Mouse (Mus musculus): ENCODE results near the gene Fgfr4.

Gene Fgfr4

DNA sequence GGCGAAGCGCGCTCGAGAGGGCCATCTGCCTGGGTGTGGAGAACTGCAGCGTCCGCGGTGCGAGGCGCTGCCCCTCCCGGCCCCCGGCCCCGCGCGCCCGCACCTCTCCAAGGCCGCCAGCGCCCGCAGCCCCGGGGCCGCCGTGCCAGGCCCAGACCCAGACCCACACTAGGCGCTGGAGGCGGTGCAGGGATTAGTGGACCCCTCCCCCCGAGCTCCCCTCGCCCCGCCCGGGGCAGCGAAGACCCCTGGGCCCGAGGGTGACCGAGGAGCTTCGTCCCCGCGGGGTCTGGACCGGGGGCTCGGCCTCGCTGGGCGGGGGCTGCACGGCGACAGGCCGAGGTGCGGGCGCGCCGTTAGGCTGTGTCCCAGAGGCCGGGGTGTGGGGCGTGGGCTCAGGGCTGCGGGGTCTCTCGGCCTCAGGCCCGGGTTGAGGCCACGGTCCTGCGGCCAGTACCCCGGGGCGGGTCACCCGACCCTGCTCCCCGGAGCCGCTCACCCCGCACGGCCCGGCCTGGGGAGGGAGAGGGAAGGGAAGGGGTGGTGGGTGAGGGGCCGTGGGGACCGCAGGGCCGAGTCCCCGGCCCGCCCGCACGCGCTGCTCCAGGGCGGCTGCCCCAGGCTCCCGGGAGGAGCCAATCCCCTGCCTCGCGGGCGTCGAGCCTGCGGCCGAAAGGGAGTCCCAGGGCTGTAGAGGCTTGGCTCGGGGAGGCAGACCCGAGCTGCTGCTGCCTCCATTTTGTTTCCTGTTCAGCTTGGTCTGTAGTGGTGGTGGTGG lies 57.9 kb downstream of the Fgfr4 start:
- peak; percentile 81 for DNase-seq (ENCODE audit: low spot score)

GRCm38 (mm10) chr13:55210971-55211220 lies 58.5 kb downstream of the Fgfr4 start:
- no peak for DNase-seq (ENCODE audit: low spot score)

DNA sequence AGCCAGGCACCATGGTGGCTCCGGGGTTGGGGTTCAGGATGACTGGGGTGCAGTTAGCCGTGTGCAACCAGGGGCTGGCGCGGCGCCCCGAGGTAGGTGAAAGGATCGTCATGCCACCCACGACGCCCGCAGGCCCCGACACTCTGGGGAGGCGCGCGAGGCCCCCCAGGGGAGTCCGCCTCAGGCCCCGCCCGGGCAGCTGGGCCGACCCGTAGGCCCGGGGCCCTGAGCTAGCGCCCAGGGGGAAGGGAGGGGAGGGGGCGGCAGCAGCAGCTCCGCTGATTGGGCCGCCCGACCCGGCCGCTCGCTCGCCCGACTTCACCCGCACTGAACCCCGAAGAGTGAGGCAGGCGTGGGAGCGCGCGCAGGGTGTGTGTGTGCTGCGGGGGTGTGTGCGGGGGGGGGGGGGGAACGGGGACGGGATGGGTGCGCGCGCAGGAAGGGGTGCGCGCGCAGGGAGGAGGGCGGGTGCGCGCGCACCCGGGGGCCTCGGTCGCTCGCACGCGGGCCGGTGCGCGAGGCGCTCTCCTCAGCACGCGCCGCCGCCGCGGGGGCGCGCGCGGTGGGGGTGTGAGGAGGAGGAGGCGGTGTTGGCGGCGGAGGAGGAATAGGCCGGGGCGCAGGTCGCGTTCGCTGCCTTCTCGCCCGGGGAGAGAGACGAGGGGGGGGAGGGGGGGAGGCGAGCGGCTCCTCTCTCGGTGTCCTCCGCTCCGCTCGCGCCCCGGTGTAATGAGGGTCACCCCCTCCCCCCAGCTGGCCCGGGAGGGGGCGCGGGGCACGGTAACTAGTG lies 59.0 kb downstream of the Fgfr4 start:
- peak; percentile 92 for DNase-seq (ENCODE audit: low spot score)

GRCm38 (mm10) chr13:55212011-55212360 lies 59.5 kb downstream of the Fgfr4 start:
- DNase-seq (ENCODE audit: low spot score): peak; percentile 76

- DNase-seq (ENCODE audit: low spot score): peak; percentile 54
These were observed 60.1 kb downstream of the Fgfr4 start for GRCm38 (mm10) chr13:55212361-55213137.

GRCm38 (mm10) chr13:55213138-55213806 lies 60.8 kb downstream of the Fgfr4 start:
- no peak for DNase-seq (ENCODE audit: low spot score)

Measured in embryo, embryonic 10 days (tissue).